Mouse (Mus musculus) E14TG2a.4 (cell line): ENCODE measurements around the gene Mbtd1.

Experiments used
- CTCF ChIP-seq: conservative IDR thresholded peaks from 2 replicates; pipeline ENCODE4 v1.5.1; 2014; ENCODE audit warnings: low read length
- NANOG ChIP-seq: IDR thresholded peaks from 2 replicates; pipeline ENCODE4 v1.6.1; 2014; ENCODE audit warnings: borderline replicate concordance, low read length, mixed read lengths
- POU5F1 ChIP-seq: IDR thresholded peaks from 2 replicates; pipeline ENCODE4 v1.6.1; 2014; ENCODE audit warnings: low read length, borderline replicate concordance

- TF ChIP-seq CTCF (no peak), POU5F1 (no peak), NANOG (no peak)
These were observed 77.4 kb downstream of the Mbtd1 start for GRCm38 (mm10) chr11:93963013-93963412.
